Mouse (Mus musculus) retina, postnatal 1 day (tissue): ENCODE results near the gene Hist1h3h.

Experiments
- DNase-seq: peaks from one replicate; pipeline ENCODE4 v3.0.0-alpha.2; 2012

Hist1h3h gene

GRCm38 (mm10) chr13:21717397-21718357 is at the start of gene Hist1h3h:
TSS of gene Hist1h3h (plus strand) at chr13:21717659.
- DNase-seq = peak; percentile 97

GRCm38 (mm10) chr13:21677305-21677704 is 40.2 kb upstream of the Hist1h3h start, which contains the start of gene Olfr1360:
TSS of gene Olfr1360 (minus strand) at chr13:21677405.
- no peak for DNase-seq

- no peak for DNase-seq
Measured at GRCm38 (mm10) chr13:21697811-21698210, 19.6 kb upstream of the Hist1h3h start, which contains the start of gene Olfr1359. TSS of gene Olfr1359 (plus strand) at chr13:21698111.

DNA sequence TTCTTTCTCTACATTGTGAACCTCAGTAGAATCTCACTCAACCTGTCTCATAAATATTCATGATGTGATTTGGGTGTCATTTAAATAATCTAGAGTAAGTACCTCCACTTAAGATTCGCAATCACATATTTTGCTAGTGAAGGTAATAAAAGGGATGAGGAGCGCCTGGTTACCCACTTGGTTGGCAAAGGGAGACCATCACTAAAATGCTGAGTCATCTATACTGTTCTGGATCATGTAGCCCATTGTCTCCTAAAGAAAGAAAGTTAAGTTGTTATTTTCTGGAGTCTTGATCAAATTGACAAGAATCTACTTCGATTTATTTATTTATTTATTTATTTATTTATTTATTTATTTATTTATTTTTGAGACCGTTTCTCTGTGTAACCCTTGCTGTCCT is 10.8 kb upstream of the Hist1h3h start:
- no peak for DNase-seq

DNA sequence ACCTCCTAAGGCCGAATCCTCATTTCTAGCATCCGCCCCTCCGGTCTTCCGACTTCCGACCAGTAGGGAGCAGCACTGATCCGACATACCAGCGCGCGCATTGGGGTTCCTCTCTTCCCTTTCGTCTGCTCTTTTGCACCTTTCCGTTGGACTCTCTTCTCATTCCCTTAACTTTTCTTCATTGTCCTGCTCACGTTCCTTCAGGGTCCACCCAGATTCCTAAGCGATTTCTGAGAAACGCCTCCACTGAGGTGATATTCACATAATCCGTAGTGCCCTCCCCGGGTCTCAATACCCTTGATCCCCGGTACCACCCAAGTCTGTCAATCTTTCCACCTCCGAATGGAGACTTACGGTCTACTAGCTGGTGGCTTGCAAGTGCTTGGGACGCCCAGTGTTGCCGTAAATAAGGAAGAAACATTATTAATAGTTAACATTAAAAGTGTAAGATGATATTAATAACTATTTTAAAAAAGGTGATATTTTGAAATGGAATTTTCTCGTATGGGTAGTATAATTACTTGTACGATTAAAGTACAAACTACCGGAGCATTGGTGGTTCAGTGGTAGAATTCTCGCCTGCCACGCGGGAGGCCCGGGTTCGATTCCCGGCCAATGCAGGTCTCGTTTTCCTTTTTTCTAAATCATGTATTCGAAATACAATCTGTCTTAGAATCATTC is 7.3 kb upstream of the Hist1h3h start:
- DNase-seq = peak; percentile 92

DNA sequence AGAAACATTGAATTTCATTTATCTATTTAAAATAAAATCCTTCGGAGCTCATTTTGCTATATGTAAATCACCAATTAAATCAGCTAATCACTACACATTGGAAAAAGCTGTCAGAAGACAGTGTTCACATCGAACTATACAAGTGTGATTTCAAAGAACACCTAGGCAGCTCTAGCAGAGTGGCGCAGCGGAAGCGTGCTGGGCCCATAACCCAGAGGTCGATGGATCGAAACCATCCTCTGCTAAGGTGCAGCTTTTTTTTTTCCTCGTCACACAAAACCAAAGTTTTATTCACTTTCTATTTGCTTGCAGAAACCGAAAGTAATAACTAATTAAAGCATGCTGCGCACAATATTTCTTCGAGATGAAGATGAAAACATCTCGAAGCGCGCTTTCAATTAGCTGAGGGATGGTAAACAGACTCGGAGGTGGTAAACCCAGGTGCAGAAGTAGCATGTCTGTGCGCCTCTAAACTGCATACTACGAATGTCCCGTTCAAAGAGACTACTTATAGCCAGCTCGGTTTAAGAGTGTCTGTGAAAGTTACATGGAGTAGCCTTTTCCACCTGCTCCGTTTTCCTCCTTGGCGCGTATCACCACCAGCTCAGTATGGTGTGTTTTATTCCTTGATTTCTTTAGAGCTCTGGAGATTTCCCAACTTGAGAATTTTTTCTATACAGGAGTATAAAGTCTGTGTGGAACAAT is 6.5 kb upstream of the Hist1h3h start:
- DNase-seq = peak; percentile 85

DNA sequence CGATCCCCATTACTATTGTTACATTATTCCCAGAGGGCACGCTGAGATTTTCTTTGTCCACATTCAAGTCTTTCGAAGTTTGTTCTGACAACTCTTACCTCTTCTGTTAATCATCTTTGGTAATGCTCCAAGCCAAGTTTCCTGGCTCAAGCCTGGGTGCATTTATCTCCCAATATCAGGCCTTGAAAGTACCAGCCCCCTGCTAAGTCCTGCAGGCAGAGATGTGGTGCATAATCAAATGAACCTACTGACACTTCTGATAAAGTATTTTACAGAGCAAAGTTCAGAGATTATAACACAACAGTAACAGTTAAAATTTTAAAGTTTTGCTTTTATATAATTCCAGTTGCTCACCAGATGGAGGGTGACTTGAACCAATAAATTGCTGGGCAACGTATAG is 5.8 kb upstream of the Hist1h3h start:
- DNase-seq = no peak

GRCm38 (mm10) chr13:21714725-21715124 is 2.7 kb upstream of the Hist1h3h start:
- DNase-seq = peak; percentile 82

DNA sequence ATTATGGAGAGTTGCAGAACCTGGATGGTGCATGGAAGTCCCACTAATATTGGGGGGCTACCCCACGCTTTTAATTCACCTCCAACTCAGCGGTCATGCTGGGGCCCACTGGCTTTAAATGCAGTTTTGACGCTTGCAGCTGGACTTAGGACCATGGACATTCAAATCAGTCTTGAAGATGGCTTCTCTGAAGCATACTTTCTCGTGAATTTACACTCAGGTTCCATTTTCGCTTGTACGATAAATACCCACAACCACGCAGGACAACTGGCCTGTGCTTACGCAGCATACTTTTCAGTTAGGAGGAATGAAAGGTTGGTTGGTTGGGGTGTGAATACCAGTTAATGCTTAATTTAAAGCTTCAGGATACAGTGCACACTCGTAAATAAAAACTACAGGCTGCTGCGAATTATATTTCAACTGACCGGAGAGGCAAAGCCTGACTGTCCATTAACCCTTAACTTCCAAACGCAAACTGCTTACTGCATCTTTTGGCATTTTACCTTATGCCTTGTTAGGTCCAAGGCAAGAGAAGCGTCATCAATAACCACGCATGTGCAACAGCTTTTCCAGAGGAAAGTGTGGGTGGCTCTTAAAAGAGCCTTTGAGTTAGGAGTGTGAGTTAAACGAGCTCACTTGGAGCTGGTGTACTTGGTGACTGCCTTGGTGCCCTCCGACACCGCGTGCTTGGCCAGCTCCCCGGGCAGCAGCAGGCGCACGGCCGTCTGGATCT is 2.2 kb upstream of the Hist1h3h start:
- DNase-seq = peak; percentile 49

GRCm38 (mm10) chr13:21715864-21716539 is 1.5 kb upstream of the Hist1h3h start, which contains the start of the genes Hist1h2bl and Hist1h2ai:
TSS of gene Hist1h2bl (minus strand) at chr13:21716143.
TSS of gene Hist1h2ai (plus strand) at chr13:21716422.
- DNase-seq = peak; percentile 98

DNA sequence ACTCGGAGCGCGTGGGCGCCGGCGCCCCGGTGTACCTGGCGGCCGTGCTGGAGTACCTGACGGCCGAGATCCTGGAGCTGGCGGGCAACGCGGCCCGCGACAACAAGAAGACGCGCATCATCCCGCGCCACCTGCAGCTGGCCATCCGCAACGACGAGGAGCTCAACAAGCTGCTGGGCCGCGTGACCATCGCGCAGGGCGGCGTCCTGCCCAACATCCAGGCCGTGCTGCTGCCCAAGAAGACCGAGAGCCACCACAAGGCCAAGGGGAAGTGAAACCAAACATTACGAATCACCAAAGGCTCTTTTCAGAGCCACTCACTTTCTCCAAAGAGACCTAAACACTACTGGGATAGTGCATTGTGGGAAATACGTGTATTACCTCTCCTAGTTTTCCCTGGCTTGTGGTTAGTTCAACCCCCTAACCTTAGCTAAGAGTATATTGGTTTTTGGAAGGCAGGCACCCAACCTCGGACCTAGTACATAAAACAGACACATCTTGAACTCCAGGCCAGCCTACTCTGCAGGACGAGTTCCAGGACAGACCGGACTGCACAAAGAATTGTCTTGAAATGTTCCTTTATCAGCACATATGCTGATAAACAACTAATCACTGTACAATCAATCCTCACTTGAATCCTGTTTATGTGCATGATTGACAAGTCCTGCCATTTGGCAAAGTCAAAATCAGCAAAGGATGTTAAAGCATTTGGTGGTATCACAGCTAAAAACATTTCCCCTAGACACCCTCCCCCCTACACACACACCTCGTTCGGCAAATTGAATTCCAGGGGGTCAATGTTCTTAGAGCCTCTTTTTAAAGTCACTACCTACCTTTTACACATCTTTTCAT is 693 bp upstream of the Hist1h3h start:
- DNase-seq = peak; percentile 60

DNA sequence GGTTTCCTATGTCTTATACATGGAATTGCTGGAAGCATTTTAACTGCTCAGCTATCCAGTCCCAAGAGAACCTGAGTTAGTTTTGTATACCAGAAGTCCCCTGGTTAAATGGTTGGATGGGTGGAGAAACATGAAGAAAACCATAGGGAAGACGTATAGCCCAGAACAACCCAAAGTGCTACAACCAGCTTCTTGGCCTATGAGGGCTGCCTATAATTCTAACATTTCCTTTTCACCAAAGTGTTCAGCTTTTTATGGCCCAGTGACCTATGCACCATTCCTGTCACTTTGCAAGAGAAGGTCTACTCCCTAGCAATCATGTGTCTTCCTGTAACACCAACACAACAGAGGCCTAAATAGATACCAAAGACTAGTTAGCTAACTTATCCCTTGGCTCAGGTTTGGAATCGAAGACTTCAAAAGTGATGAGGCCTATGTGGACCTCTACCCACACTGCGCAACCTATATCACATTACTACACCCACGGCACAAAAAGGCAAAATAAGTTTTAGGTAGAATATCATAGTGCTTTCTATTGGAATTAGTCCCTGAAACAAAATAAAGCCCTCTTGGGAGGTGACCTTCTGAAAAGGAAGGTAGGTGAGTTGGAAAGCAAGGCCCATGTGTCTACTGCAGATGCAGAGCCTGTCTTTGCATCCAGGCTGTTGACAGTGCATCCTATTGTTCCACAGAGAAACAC is 1.1 kb downstream of the Hist1h3h start:
- DNase-seq = peak; percentile 16

DNA sequence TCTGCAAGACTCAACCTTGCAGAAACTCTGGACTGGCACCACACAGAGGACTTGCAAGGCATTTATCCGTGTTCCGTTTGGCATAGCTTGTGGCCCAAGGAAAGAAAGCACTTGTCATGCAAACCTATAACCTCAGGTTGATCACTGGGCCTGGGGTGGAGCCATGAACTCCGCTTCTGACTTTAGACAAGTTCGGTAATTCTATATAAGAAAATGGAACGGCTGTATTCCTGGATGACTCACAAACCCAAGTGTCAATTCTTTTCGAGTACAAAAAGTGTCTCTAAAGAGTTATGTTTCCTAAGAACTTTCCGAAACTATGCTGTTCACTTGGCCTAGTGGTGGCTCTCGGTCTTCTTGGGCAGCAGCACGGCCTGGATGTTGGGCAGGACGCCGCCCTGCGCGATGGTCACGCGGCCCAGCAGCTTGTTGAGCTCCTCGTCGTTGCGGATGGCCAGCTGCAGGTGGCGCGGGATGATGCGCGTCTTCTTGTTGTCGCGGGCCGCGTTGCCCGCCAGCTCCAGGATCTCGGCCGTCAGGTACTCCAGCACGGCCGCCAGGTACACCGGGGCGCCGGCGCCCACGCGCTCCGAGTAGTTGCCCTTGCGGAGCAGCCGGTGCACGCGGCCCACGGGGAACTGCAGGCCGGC is 3.8 kb downstream of the Hist1h3h start:
- DNase-seq = peak; percentile 44

DNA sequence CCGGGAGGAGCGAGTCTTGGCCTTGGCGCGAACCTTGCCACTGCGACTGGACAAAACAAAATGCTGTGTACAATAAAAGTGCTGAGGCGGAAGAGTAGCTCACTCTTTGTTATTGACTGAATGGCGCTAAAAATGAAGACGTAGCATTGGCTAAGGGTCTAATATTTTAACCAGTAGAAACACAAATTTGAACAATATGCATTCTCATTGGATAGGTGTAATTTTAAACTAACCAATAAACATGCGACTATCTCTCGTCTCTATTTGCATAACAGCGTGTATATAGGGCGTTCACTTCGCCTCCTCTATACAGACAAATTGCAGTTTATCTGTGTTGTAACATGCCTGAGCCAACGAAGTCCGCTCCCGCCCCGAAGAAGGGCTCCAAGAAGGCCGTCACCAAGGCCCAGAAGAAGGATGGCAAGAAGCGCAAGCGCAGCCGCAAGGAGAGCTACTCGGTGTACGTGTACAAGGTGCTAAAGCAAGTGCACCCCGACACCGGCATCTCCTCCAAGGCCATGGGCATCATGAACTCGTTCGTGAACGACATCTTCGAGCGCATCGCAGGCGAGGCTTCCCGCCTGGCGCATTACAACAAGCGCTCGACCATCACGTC is 4.4 kb downstream of the Hist1h3h start, which contains the start of gene Hist1h2bm:
Gene Hist1h2bm (plus strand): TSS at position 288 of the 616 bp plus-strand sequence.
- peak; percentile 97 for DNase-seq

DNA sequence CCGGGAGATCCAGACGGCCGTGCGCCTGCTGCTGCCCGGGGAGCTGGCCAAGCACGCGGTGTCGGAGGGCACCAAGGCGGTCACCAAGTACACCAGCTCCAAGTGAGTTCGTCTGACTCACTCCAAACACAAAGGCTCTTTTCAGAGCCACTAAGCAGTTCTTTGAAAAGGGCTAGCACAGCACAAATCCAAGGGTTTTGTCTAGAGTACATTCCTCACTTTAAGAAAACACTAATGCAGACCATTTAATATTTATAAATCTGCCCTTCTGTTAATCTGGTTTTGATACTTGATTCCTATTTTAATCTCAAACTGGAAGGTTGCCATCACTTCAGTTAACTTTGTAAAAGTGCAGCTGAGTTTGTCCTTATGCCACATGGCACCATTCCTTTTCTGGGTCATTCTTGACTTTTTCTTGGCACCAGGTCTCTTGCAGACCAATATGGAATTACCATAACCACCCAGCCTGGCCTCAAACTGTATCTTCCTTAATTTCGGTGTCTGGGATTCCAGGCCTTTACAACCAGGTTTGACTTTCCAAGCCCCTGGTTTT is 5.0 kb downstream of the Hist1h3h start:
- DNase-seq = no peak

DNA sequence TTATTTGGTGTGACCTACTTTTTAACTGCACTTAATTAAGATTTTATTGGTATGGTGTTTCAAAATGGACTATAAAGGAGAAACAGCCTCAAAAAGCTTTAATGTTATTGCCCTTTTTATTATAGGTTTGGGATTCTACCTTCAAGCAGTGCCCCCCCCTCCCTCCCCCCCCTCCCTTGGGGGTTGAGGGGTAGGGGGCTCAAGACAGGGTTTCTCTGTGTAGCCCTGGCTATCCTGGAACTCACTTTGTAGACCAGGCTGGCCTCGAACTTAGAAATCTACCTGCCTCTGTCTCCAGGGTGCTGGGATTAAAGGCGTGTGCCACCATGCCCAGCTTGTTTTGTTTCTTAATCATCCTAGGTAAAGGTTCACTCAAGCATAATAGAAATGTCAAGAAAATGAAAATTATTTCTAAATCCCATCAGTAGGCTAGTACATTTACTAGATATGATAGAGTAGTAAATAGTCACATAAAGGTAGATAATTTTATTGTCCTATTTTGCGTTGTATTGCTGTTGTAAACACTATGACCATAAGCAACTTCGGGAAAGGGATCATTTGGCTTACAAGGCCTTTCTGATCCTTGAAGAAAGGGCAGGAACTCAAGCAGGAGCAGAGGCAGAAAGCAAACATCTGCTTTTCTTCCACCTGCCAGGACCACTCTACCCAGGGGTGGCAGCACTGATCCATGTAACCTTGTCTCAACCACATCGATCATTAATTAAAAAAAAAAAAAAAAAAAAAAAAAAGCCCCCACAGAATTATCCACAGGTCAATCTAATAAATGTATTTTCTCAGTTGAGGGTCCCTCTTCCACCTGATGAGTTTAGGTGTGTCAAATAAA is 5.8 kb downstream of the Hist1h3h start:
- no peak for DNase-seq

GRCm38 (mm10) chr13:21727948-21728572 is 10.6 kb downstream of the Hist1h3h start:
- no peak for DNase-seq
